Mouse (Mus musculus): Measurements from ENCODE around the gene Gm43720.
A peak's percentile ranks its signal among the peaks of the same experiment; 100 is the strongest.
"Not testable (repeated sequence)": the region's sequence is repeated elsewhere in the genome, so short reads cannot be mapped to it uniquely, and the experiment has no call there.

The Gm43720 gene

GRCm38 (mm10) chr5:138262001-138262400 is 17.8 kb downstream of the Gm43720 start:
- no peak for DNase-seq (ENCODE audit: low spot score)

- DNase-seq (ENCODE audit: low spot score), result no peak
Observed at GRCm38 (mm10) chr5:138260834-138261233, 18.9 kb downstream of the Gm43720 start.

GRCm38 (mm10) chr5:138260051-138260450 is 19.7 kb downstream of the Gm43720 start:
- no peak for DNase-seq (ENCODE audit: low spot score)

DNA sequence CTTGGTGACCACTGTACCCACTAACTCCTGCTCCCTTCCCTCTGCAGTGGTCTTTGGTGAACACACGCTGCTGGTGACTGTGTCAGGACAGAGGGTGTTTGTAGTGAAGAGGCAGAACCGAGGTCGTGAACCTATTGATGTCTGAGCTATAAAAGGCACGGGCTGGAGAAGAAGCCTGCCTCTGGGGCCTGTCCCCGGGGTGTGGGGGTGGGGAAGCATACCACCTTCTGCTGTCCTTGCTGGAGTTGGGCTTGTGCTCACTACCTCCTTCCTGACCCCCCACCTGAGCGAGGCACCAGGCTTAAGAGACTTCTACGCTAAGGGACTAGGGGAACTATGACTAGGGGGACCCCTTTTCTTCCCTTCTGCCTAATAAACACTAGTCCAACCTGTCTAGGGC is 20.8 kb downstream of the Gm43720 start:
- DNase-seq (ENCODE audit: low spot score), result no peak

GRCm38 (mm10) chr5:138258542-138258941 is 21.2 kb downstream of the Gm43720 start:
- no peak for DNase-seq (ENCODE audit: low spot score)

GRCm38 (mm10) chr5:138258078-138258477 is 21.7 kb downstream of the Gm43720 start:
- DNase-seq (ENCODE audit: low spot score), result no peak

DNA sequence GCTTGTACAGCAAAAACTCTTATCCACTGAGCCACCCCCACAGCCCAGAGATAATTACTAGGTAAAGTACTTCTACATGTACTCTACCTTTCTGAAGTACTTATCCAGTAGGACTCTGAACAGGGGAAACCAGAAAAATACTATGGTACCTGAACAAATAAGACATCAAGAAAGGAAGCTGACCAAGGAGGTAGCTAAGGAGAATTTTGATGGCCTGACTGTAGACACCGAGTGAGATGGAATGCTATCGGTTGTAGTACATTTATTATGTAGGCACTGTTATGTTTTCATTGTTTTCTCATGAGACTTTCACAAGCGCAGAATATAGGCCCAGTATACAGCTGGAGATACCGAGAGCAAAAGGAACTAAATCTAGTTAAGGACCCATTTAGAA is 22.2 kb downstream of the Gm43720 start:
- DNase-seq (ENCODE audit: low spot score), result no peak

- DNase-seq (ENCODE audit: low spot score), result no peak
Observed at GRCm38 (mm10) chr5:138256966-138257584, 22.7 kb downstream of the Gm43720 start.

- no peak for DNase-seq (ENCODE audit: low spot score)
Observed at GRCm38 (mm10) chr5:138256094-138256467, 23.7 kb downstream of the Gm43720 start.

GRCm38 (mm10) chr5:138255353-138256093 is 24.2 kb downstream of the Gm43720 start, which contains the start of gene Lamtor4:
Gene Lamtor4, plus strand, starts transcription at chr5:138255482.
- DNase-seq (ENCODE audit: low spot score), result peak; percentile 97

- DNase-seq (ENCODE audit: low spot score), result no peak
Observed at GRCm38 (mm10) chr5:138253061-138253460, 26.7 kb downstream of the Gm43720 start.

- no peak for DNase-seq (ENCODE audit: low spot score)
Observed at GRCm38 (mm10) chr5:138251144-138251543, 28.6 kb downstream of the Gm43720 start.

- no peak for DNase-seq (ENCODE audit: low spot score)
Observed at GRCm38 (mm10) chr5:138241511-138241910, 38.2 kb downstream of the Gm43720 start.

DNA sequence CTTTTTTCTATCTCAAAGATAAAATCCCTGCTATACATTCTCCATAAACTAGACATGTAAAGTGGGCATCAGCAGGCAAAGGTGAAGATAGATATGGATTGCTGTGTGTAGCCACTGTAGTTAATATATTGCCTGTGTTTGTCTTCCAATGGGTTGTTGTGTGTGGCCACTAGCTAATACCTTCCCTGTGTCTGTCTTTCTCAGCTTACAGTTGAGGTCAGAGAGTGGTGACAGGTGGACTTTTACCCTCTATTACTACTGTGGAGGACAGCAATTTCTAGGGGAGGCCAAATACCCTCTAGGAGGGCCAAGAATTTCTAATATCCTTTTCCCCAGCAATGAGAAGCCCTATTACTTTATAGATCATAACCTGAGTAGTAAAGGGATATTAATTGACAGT is 45.5 kb downstream of the Gm43720 start:
- no peak for DNase-seq (ENCODE audit: low spot score)

GRCm38 (mm10) chr5:138233778-138234177 is 46.0 kb downstream of the Gm43720 start:
- no peak for DNase-seq (ENCODE audit: low spot score)

GRCm38 (mm10) chr5:138229511-138229910 is 50.2 kb downstream of the Gm43720 start:
- no peak for DNase-seq (ENCODE audit: low spot score)

DNA sequence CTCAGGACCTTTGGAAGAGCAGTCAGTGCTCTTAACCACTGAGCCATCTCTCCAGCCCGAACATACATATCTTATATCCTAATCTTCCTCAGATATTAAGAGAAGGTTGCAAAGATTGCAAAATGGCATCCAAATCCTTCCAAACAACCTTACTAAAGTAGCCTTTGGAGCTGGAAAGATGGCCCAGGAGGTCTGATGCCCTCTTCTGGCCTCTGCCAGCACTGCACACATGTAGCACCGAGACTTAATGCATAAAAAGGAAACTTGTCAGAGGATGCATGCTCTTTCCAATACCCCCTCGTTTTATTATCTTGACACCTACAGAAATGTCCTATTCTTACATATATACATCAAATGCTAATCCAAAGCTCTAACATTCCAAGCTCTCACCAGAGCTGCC is 51.7 kb downstream of the Gm43720 start:
- no peak for DNase-seq (ENCODE audit: low spot score)

- DNase-seq (ENCODE audit: low spot score), result no peak
Observed at GRCm38 (mm10) chr5:138227367-138227766, 52.4 kb downstream of the Gm43720 start.

GRCm38 (mm10) chr5:138226491-138226890 is 53.3 kb downstream of the Gm43720 start:
- no peak for DNase-seq (ENCODE audit: low spot score)

GRCm38 (mm10) chr5:138225700-138226099 is 54.1 kb downstream of the Gm43720 start, which contains the start of gene Nxpe5:
Gene Nxpe5, plus strand, starts transcription at chr5:138225898.
- no peak for DNase-seq (ENCODE audit: low spot score)

DNA sequence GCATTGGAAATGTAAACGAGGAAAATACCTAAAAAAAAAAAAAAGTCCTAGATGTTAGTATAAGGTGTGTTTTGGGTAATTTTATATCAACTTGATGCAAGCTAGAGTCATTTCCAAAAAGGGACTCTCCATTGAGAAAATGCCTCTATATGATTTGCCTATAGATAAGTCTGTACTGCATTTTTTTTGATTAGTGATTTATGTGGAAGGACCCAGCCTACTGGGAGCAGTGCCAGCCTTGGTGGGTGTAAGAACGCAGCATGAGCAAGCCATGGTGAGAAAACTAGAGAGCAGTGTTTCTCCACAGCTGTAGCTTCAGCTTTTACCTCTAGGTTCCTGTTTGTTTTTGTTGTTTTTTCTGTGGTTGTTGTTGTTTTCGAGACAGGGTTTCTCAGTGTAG is 56.5 kb downstream of the Gm43720 start:
- no peak for DNase-seq (ENCODE audit: low spot score)

DNA sequence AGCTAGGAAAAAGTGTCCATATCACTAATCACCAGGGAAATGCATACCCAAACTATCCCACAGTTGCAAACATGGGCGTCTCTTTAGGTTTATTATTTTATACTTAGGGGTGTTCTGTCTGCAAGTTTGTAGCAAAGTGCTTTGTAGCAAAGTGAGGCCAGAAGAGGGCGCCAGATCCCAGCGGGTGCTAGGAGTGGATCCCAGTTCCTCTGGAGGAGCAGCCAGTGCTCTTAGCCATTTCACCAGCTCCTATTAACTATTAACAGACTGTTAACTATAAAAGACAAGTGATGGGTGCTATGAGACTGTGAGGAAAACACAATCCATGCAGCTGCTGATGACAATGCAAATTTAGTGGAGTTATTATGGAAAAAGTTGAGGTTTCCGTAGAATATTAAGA is 57.6 kb downstream of the Gm43720 start:
- DNase-seq (ENCODE audit: low spot score), result peak; percentile 79

- DNase-seq (ENCODE audit: low spot score), result no peak
Observed at GRCm38 (mm10) chr5:138219864-138220263, 59.9 kb downstream of the Gm43720 start.

GRCm38 (mm10) chr5:138216632-138217031 is 63.1 kb downstream of the Gm43720 start:
- not testable (repeated sequence) for DNase-seq (ENCODE audit: low spot score)

Data from layer of hippocampus, adult 9-10 months (tissue).